Mouse (Mus musculus): ENCODE results near the gene Rpl24. TPM values are rescaled to one million over a fixed set of nuclear protein-coding genes. Genes with fewer than 3 reads are reported as not detected.
A peak's percentile ranks its signal among the peaks of the same experiment; 100 is the strongest.
"Not testable (repeated sequence)": the region's sequence is repeated elsewhere in the genome, so short reads cannot be mapped to it uniquely, and the experiment has no call there.

Gene Rpl24
- polyA plus RNA-seq, 1 experiment from 2014 or later = 926 TPM

DNA sequence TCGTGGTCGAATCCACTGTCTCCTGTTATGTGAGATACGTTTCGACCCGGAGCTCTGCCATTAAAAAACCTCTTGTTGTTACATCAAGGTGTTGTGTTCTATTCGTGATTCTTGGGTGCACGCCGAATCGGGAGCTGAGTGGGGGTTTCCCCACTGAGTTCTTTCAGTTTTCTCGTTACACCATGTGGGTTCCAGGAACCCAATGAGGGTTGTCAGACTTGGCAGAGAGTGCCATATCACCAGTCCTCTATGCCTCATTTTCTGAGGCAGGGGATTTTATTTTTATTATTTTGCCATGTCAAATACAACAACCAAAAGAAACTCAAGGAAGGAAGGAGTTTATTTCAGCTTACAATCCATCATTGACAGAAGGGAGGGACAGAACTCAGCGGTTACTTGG lies 3.0 kb upstream of the Rpl24 start:
- not testable (repeated sequence) for H3K9me3 ChIP-seq (ENCODE audit: control insufficient read depth, low read depth, low read length); H3K27me3 ChIP-seq (ENCODE audit: control insufficient read depth, insufficient read depth, low read length)
- WGBS = 91% methylated on average over 6 of the region's 11 CpGs

DNA sequence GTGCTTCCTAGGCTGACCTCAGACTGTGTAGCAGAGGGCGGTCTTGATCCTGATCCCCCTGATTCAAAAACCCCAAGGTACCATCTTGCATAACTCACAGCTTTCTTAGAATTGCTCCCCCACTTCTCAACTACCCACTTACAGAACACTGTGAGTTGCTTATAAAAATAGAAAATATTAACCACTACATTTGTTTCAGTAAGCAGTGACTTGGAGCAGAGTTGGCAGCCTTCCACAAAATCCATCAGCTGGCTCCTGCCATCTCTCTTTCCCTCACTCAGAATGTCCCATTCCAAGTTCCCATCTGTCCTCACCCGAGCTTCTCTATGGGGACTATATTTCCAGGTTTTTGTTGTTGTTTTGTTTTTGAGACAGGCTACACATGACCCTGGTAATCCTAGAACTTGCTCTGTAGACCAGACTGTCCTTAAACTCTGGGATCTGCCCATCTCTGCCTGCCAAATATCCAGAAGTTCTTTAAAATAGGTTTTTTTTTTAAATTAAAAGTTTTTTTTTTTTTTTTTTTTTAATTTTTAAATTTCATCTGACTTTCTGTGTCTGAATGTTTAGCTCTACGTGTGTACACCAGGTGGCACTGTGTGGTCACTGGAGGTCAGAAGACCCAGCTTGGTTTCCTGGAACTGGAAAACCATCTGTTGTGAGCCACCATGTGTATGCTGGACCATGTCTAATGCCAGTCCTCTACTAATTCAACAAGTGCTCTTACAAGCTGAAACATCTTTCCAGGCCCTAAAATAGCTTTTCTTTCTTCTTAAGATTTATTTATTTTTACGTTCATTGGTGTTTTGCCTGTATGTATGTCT lies 1.7 kb upstream of the Rpl24 start:
- no peak for ATAC-seq (ENCODE audit: insufficient number of reproducible peaks, insufficient read depth, low FRiP score, low read depth)
- H3K27ac ChIP-seq (ENCODE audit: low read length) = no peak overlapping the region
- peaks cover 9% of the 10 kb centered on the region; the same call in 1 of the 2 replicates for H3K4me1 ChIP-seq (ENCODE audit: control insufficient read depth, insufficient read depth, low read length)
- peaks cover 18% of the 10 kb centered on the region for H3K36me3 ChIP-seq (ENCODE audit: control insufficient read depth, insufficient read depth, low read length)
- WGBS = 66% methylated on average over 4 of the region's 4 CpGs
- H3K27me3 ChIP-seq (ENCODE audit: control insufficient read depth, insufficient read depth, low read length) = no peaks in the 10 kb centered on the region
- no peak overlapping the region for H3K9ac ChIP-seq (replicated peaks; ENCODE audit: low read depth, low read length)
- H3K9me3 ChIP-seq (ENCODE audit: control insufficient read depth, low read depth, low read length) = no peaks in the 10 kb centered on the region
- H3K4me2 ChIP-seq (replicated peaks; ENCODE audit: low read depth, low read length) = no peak overlapping the region
- no peak overlapping the region for H3K4me3 ChIP-seq (ENCODE audit: low read depth, low read length)

More for the DNA sequence above, 3.0 kb upstream of the Rpl24 start:
- not testable (repeated sequence) for H3K4me1 ChIP-seq (ENCODE audit: control insufficient read depth, insufficient read depth, low read length); H3K36me3 ChIP-seq (ENCODE audit: control insufficient read depth, insufficient read depth, low read length); H3K27ac ChIP-seq (ENCODE audit: low read length); H3K4me2 ChIP-seq (replicated peaks; ENCODE audit: low read depth, low read length); H3K9ac ChIP-seq (replicated peaks; ENCODE audit: low read depth, low read length); ATAC-seq (ENCODE audit: insufficient number of reproducible peaks, insufficient read depth, low FRiP score, low read depth); H3K4me3 ChIP-seq (ENCODE audit: low read depth, low read length)

DNA sequence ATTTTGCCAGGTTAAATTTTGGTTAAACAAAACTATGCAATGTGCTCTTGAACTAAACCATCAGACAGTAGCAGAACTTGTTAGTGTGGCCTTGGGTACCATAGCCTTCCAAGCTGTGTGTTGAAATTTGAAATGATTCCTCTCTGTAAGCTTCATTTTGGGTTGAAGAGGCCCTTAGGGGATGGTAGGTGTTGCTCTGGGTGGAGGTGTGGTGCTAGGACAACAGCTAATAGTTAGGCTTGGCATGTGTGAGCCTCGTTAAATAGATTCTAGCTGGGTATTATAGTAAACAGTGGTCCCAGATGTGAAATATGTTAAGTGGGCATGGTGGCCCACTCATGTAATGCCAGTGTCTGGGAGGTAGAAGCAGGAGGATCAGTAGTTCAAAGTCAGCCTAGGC lies 1.1 kb downstream of the Rpl24 start:
- peak overlapping the region; percentile 82 for H3K9ac ChIP-seq (replicated peaks; ENCODE audit: low read depth, low read length)
- H3K36me3 ChIP-seq (ENCODE audit: control insufficient read depth, insufficient read depth, low read length) = peaks cover 47% of the 10 kb centered on the region
- H3K4me2 ChIP-seq (replicated peaks; ENCODE audit: low read depth, low read length) = peak overlapping the region; percentile 93
- H3K4me3 ChIP-seq (ENCODE audit: low read depth, low read length) = peak overlapping the region; percentile 80
- no peaks in the 10 kb centered on the region for H3K27me3 ChIP-seq (ENCODE audit: control insufficient read depth, insufficient read depth, low read length)
- WGBS = 27% methylated on average over 1 of the region's 1 CpGs
- no peaks in the 10 kb centered on the region for H3K9me3 ChIP-seq (ENCODE audit: control insufficient read depth, low read depth, low read length)
- no peak for ATAC-seq (ENCODE audit: insufficient number of reproducible peaks, insufficient read depth, low FRiP score, low read depth)
- H3K27ac ChIP-seq (ENCODE audit: low read length) = no peak overlapping the region
- H3K4me1 ChIP-seq (ENCODE audit: control insufficient read depth, insufficient read depth, low read length) = peaks cover 9% of the 10 kb centered on the region; the same call in 1 of the 2 replicates

DNA sequence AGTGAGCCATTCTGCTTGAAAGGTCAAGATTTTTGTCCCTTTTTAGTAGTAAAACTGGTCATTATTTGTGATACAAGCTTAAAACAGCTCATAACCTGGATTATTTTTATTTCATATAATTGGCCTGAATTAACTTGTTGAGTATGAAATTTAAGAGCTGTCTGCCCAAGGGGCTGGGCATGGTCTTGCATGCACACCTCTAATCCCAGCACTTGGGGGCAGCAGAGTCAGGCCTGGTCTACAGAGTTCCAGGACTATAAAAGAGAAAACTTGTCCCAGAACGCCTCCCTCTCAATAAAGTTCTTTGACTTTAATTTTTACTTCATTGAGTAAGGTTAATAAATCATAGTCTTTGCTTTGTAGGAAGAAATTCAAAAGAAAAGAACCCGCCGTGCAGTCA lies 3.1 kb downstream of the Rpl24 start:
- 85% methylated on average over 3 of the region's 3 CpGs for WGBS
- H3K4me1 ChIP-seq (ENCODE audit: control insufficient read depth, insufficient read depth, low read length) = peaks cover 9% of the 10 kb centered on the region

DNA sequence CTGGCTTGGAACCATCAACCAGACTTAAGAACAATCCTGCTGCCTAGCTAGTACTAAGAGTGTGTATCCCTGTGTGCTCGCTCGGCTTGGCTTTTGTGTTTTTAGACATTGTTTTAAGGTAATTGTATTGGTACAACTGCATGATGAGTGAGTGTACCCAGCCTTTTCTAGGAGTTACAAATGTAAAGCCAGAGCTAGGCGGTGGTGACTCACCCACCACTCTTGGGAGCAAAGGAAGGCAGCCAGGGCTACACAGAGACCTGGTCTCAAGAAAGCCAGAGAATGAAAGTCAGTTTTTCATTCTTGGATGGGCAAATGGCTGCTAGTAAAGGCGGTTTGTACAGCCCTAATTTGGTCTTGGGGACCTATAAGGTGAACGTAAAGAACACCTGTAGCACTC lies 4.3 kb downstream of the Rpl24 start:
- ATAC-seq (ENCODE audit: insufficient number of reproducible peaks, insufficient read depth, low FRiP score, low read depth) = no peak
- Histone ChIP-seq H3K36me3 (ENCODE audit: control insufficient read depth, insufficient read depth, low read length) (peaks cover 48% of the 10 kb centered on the region), H3K9me3 (ENCODE audit: control insufficient read depth, low read depth, low read length) (no peaks in the 10 kb centered on the region), H3K4me3 (ENCODE audit: low read depth, low read length) (no peak overlapping the region), H3K27ac (ENCODE audit: low read length) (no peak overlapping the region), H3K9ac (replicated peaks; ENCODE audit: low read depth, low read length) (no peak overlapping the region), H3K4me2 (replicated peaks; ENCODE audit: low read depth, low read length) (no peak overlapping the region), H3K4me1 (ENCODE audit: control insufficient read depth, insufficient read depth, low read length) (peaks cover 13% of the 10 kb centered on the region), H3K27me3 (ENCODE audit: control insufficient read depth, insufficient read depth, low read length) (no peaks in the 10 kb centered on the region)
- WGBS = 94% methylated on average over 5 of the region's 5 CpGs

More for the DNA sequence above, 3.1 kb downstream of the Rpl24 start:
- H3K27me3 ChIP-seq (ENCODE audit: control insufficient read depth, insufficient read depth, low read length) = no peaks in the 10 kb centered on the region
- H3K4me3 ChIP-seq (ENCODE audit: low read depth, low read length) = no peak overlapping the region
- peaks cover 48% of the 10 kb centered on the region for H3K36me3 ChIP-seq (ENCODE audit: control insufficient read depth, insufficient read depth, low read length)
- no peak for ATAC-seq (ENCODE audit: insufficient number of reproducible peaks, insufficient read depth, low FRiP score, low read depth)
- H3K9me3 ChIP-seq (ENCODE audit: control insufficient read depth, low read depth, low read length) = no peaks in the 10 kb centered on the region
- H3K27ac ChIP-seq (ENCODE audit: low read length) = no peak overlapping the region
- no peak overlapping the region for H3K4me2 ChIP-seq (replicated peaks; ENCODE audit: low read depth, low read length)
- no peak overlapping the region for H3K9ac ChIP-seq (replicated peaks; ENCODE audit: low read depth, low read length)

DNA sequence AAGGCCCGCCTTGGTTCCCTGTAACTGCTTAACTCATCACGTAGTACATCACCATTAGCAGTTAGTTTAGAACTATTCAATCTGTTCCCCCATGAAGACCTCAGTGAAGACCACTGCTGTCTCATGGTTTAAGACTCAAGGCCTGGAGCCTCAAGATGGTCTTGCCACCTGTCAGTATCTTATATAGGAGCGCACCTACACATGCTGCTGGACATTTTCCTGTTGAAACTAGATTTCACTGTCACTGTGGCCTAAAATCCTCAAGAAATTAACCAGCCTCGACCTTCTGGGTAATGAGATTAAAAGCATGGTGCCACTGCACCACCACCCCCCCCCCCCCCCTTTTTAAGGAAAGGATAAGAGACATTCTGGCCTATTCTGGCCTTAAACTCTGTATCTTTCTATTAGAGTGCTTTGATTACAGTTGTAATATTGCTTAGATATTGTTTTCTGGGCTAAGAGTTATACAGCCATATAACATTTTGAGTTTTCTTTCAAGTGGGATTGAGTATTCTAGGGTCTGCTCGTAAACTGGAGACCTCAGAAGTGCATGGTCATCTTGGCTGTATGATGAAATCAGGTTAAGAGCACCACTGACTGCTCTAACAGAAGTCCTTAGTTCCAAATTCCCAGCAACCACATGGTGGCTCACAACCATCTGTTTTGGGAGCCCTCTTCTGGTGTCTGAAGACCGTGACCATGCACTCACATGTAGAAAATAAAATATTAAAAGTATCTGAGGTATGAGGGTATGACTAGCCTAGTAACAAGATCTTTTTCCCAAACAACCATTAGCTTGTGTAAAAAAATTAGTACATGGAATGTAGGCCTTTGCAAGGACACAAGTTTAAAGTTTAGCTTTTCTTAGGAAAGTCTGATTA lies 5.9 kb downstream of the Rpl24 start:
- H3K27ac ChIP-seq (ENCODE audit: low read length) = no peak overlapping the region
- 79% methylated on average over 6 of the region's 6 CpGs for WGBS
- H3K27me3 ChIP-seq (ENCODE audit: control insufficient read depth, insufficient read depth, low read length) = no peaks in the 10 kb centered on the region
- peaks cover 47% of the 10 kb centered on the region for H3K36me3 ChIP-seq (ENCODE audit: control insufficient read depth, insufficient read depth, low read length)
- H3K4me3 ChIP-seq (ENCODE audit: low read depth, low read length) = no peak overlapping the region
- peaks cover 11% of the 10 kb centered on the region for H3K4me1 ChIP-seq (ENCODE audit: control insufficient read depth, insufficient read depth, low read length)
- H3K9ac ChIP-seq (replicated peaks; ENCODE audit: low read depth, low read length) = no peak overlapping the region
- H3K4me2 ChIP-seq (replicated peaks; ENCODE audit: low read depth, low read length) = no peak overlapping the region
- H3K9me3 ChIP-seq (ENCODE audit: control insufficient read depth, low read depth, low read length) = no peaks in the 10 kb centered on the region
- no peak for ATAC-seq (ENCODE audit: insufficient number of reproducible peaks, insufficient read depth, low FRiP score, low read depth)

DNA sequence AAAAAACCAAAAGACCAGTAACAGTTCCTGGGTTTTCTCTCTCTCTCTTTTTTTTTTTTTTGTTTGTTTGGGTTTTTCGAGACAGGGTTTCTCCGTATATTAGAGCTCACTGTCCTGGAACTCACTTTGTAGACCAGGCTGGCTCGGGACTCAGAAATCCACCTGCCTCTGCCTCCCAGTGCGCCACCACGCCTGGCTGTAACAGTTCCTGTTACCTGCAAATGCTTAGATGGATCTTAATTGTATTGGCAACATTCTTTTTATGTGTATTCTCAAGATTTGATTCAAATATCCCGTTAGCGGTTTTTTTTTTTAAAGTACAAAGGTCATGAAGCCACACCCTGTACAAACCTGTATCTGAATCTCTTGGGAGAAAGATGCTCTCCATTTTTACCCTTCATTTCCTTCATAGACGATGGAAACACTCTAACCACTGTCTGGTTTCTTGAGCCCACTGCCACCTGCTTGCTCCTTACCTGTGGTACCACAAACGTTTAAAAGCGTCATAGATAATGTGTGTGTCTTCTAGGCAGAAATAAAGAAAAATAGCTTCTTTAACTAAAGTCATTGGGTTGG lies 6.6 kb downstream of the Rpl24 start:
- no peak overlapping the region for H3K9ac ChIP-seq (replicated peaks; ENCODE audit: low read depth, low read length)
- H3K4me1 ChIP-seq (ENCODE audit: control insufficient read depth, insufficient read depth, low read length) = peaks cover 7% of the 10 kb centered on the region
- H3K4me2 ChIP-seq (replicated peaks; ENCODE audit: low read depth, low read length) = peak overlapping the region; percentile 76
- H3K4me3 ChIP-seq (ENCODE audit: low read depth, low read length) = peak overlapping the region; percentile 99
- no peaks in the 10 kb centered on the region for H3K9me3 ChIP-seq (ENCODE audit: control insufficient read depth, low read depth, low read length)
- peaks cover 40% of the 10 kb centered on the region for H3K36me3 ChIP-seq (ENCODE audit: control insufficient read depth, insufficient read depth, low read length)
- WGBS = 50% methylated on average over 10 of the region's 10 CpGs
- H3K27me3 ChIP-seq (ENCODE audit: control insufficient read depth, insufficient read depth, low read length) = no peaks in the 10 kb centered on the region
- no peak for ATAC-seq (ENCODE audit: insufficient number of reproducible peaks, insufficient read depth, low FRiP score, low read depth)
- peak overlapping the region; percentile 79 for H3K27ac ChIP-seq (ENCODE audit: low read length)

Data from stomach, embryonic 14.5 days (tissue).